Mouse (Mus musculus) embryonic facial prominence, embryonic 13.5 days (tissue): ENCODE measurements around the gene Olfr3. TPM values are rescaled to one million over a fixed set of nuclear protein-coding genes. Genes with fewer than 3 reads are reported as not detected.

Source experiments
- ATAC-seq: fragments of 200-750 bp; cut with Nextera tagmentation; 2 replicates; pipeline ENCODE4 v1.8.0; 2017; ENCODE audit warnings: low read depth; ENCODE audit not compliant: insufficient number of reproducible peaks, insufficient read depth, low FRiP score, low TSS enrichment
- H3K27ac ChIP-seq: fragments of 300-500 bp; sonication (generic); 2 replicates; pipeline ENCODE4 v1.5.1; 2015; ENCODE audit warnings: moderate library complexity, mild to moderate bottlenecking, inconsistent platforms
- H3K27me3 ChIP-seq: fragments of 300-500 bp; sonication (generic); 2 replicates; pipeline ENCODE4 v1.6.1; 2015; ENCODE audit warnings: mild to moderate bottlenecking, inconsistent platforms
- H3K36me3 ChIP-seq: fragments of 300-500 bp; sonication (generic); 2 replicates; pipeline ENCODE4 v1.6.1; 2015; ENCODE audit warnings: mild to moderate bottlenecking, inconsistent platforms
- H3K4me1 ChIP-seq: fragments of 300-500 bp; sonication (generic); 2 replicates; pipeline ENCODE4 v1.6.1; 2015; ENCODE audit warnings: inconsistent platforms
- H3K4me2 ChIP-seq: fragments of 300-500 bp; sonication (generic); 2 replicates; pipeline ENCODE4 v1.6.1; 2015; ENCODE audit warnings: moderate library complexity, mild to moderate bottlenecking, inconsistent platforms
- H3K4me3 ChIP-seq: fragments of 300-500 bp; sonication (generic); 2 replicates; pipeline ENCODE4 v1.5.1; 2015; ENCODE audit warnings: mild to moderate bottlenecking, inconsistent platforms
- H3K9ac ChIP-seq: fragments of 300-500 bp; sonication (generic); 2 replicates; pipeline ENCODE4 v1.6.1; 2015; ENCODE audit warnings: mild to moderate bottlenecking, inconsistent platforms
- H3K9me3 ChIP-seq: fragments of 300-500 bp; sonication (generic); 2 replicates; pipeline ENCODE4 v1.6.1; 2016; ENCODE audit warnings: inconsistent platforms
- WGBS: fragments of 180-500 bp; shearing (Covaris S2); methylation state at CpG from one replicate; pipeline ENCODE4 v1.1.7; 2015; ENCODE audit warnings: mixed read lengths; 5-methylcytosine and 5-hydroxymethylcytosine counted together
- polyA plus RNA-seq: library from polyadenylated mRNA; unstranded; fragments of >200 nt; fragmentation: Nextera tagmentation; extraction: Ambion mirVana; gene quantifications from 2 replicates; pipeline ENCODE4 v1.2.1, GENCODE M21; 2015

Olfr3 gene
- not detected in 2 replicates for polyA plus RNA-seq

GRCm38 (mm10) chr2:36816932-36817331 lies at the start of gene Olfr3:
Olfr3 (minus strand) TSS chr2:36817032.
- Histone ChIP-seq H3K9ac (no peak within 1 kb of the TSS), H3K36me3 (no peaks in the 10 kb centered on the region), H3K4me3 (no peak within 1 kb of the TSS), H3K27me3 (no peaks in the 10 kb centered on the region), H3K27ac (no peak within 1 kb of the TSS), H3K9me3 (peaks cover 32% of the 10 kb centered on the region), H3K4me2 (no peak within 1 kb of the TSS), H3K4me1 (no peaks in the 10 kb centered on the region)
- ATAC-seq = no peak
- WGBS = 71% methylated on average over 1 of the region's 1 CpGs

GRCm38 (mm10) chr2:36862560-36862959 lies 45.7 kb upstream of the Olfr3 start, which contains the start of gene Olfr351:
Olfr351 (minus strand) TSS chr2:36862660.
- H3K9me3 ChIP-seq = peaks cover 19% of the 10 kb centered on the region; the same call in 1 of the 2 replicates
- WGBS = 79% methylated on average over 1 of the region's 1 CpGs
- H3K4me1 ChIP-seq = no peaks in the 10 kb centered on the region
- no peak within 1 kb of the TSS for H3K9ac ChIP-seq
- no peak within 1 kb of the TSS for H3K4me3 ChIP-seq
- H3K27ac ChIP-seq = no peak within 1 kb of the TSS
- no peak for ATAC-seq
- no peaks in the 10 kb centered on the region for H3K27me3 ChIP-seq
- no peaks in the 10 kb centered on the region for H3K36me3 ChIP-seq
- H3K4me2 ChIP-seq = no peak within 1 kb of the TSS

GRCm38 (mm10) chr2:36846010-36846409 lies 29.2 kb upstream of the Olfr3 start, which contains the start of gene Olfr350:
Olfr350 (plus strand) TSS chr2:36846310.
- Histone ChIP-seq H3K4me1 (no peaks in the 10 kb centered on the region), H3K36me3 (no peaks in the 10 kb centered on the region), H3K4me2 (no peak within 1 kb of the TSS), H3K9me3 (0 out of 2 replicates have a peak, but pooled peaks cover 3% of the 10 kb centered on the region), H3K27ac (no peak within 1 kb of the TSS), H3K27me3 (no peaks in the 10 kb centered on the region), H3K9ac (no peak within 1 kb of the TSS), H3K4me3 (no peak within 1 kb of the TSS)
- 85% methylated on average over 1 of the region's 1 CpGs for WGBS
- no peak for ATAC-seq

GRCm38 (mm10) chr2:36790238-36790637 lies 26.6 kb downstream of the Olfr3 start, which contains the start of gene Olfr50:
Olfr50 (plus strand) TSS chr2:36790538.
- Histone ChIP-seq H3K9me3 (peaks cover 13% of the 10 kb centered on the region), H3K4me1 (no peaks in the 10 kb centered on the region), H3K27me3 (no peaks in the 10 kb centered on the region), H3K4me3 (no peak within 1 kb of the TSS), H3K36me3 (no peaks in the 10 kb centered on the region), H3K4me2 (no peak within 1 kb of the TSS), H3K9ac (no peak within 1 kb of the TSS), H3K27ac (no peak within 1 kb of the TSS)
- WGBS = 83% methylated on average over 2 of the region's 2 CpGs
- ATAC-seq = no peak

GRCm38 (mm10) chr2:36783976-36784375 lies 32.9 kb downstream of the Olfr3 start, which contains the start of gene Olfr348:
Olfr348 (plus strand) TSS chr2:36784276.
- H3K9me3 ChIP-seq = peaks cover 9% of the 10 kb centered on the region
- 73% methylated on average over 2 of the region's 2 CpGs for WGBS
- no peak within 1 kb of the TSS for H3K9ac ChIP-seq
- no peak within 1 kb of the TSS for H3K4me3 ChIP-seq
- no peak within 1 kb of the TSS for H3K4me2 ChIP-seq
- H3K27me3 ChIP-seq = no peaks in the 10 kb centered on the region
- no peaks in the 10 kb centered on the region for H3K36me3 ChIP-seq
- H3K4me1 ChIP-seq = no peaks in the 10 kb centered on the region
- ATAC-seq = no peak
- H3K27ac ChIP-seq = no peak within 1 kb of the TSS

Other genes with a start within 250 kb of the Olfr3 start
- not detected in 2 replicates for gene Olfr345, start 177.0 kb downstream of the Olfr3 start, polyA plus RNA-seq
- not detected in 2 replicates for gene Olfr346, start 131.2 kb downstream of the Olfr3 start, polyA plus RNA-seq
- not detected in 2 replicates for gene Olfr347, start 85.1 kb downstream of the Olfr3 start, polyA plus RNA-seq
- not detected in 2 replicates for gene Olfr348, start 32.8 kb downstream of the Olfr3 start, polyA plus RNA-seq
- gene Olfr50, start 26.5 kb downstream of the Olfr3 start, polyA plus RNA-seq = not detected in 2 replicates
- not detected in 2 replicates for gene Olfr350, start 29.3 kb upstream of the Olfr3 start, polyA plus RNA-seq
- not detected in 2 replicates for gene Olfr351, start 45.6 kb upstream of the Olfr3 start, polyA plus RNA-seq
- not detected in 2 replicates for gene Olfr352, start 51.4 kb upstream of the Olfr3 start, polyA plus RNA-seq
- gene Olfr353, start 75.9 kb upstream of the Olfr3 start, polyA plus RNA-seq = not detected in 2 replicates
- gene Olfr354, start 88.6 kb upstream of the Olfr3 start, polyA plus RNA-seq = not detected in 2 replicates
- not detected in 2 replicates for gene Olfr355, start 111.9 kb upstream of the Olfr3 start, polyA plus RNA-seq
- not detected in 2 replicates for gene Olfr356, start 120.1 kb upstream of the Olfr3 start, polyA plus RNA-seq
- gene Olfr357, start 176.8 kb upstream of the Olfr3 start, polyA plus RNA-seq = not detected in 2 replicates
- not detected in 2 replicates for gene Olfr358, start 192.3 kb upstream of the Olfr3 start, polyA plus RNA-seq
- not detected in 2 replicates for gene Olfr360, start 248.7 kb upstream of the Olfr3 start, polyA plus RNA-seq